Mouse (Mus musculus) stomach, postnatal 0 days (tissue): ENCODE data around the gene Tmem56.

Experiments used
- CTCF ChIP-seq: IDR thresholded peaks from 2 replicates; pipeline ENCODE4 v1.5.1; 2016; ENCODE audit warnings: antibody characterized with exemption, low read depth, mild to moderate bottlenecking, moderate library complexity
- EP300 ChIP-seq: optimal IDR thresholded peaks from 2 replicates; pipeline ENCODE3; 2016; ENCODE audit warnings: antibody characterized with exemption

DNA sequence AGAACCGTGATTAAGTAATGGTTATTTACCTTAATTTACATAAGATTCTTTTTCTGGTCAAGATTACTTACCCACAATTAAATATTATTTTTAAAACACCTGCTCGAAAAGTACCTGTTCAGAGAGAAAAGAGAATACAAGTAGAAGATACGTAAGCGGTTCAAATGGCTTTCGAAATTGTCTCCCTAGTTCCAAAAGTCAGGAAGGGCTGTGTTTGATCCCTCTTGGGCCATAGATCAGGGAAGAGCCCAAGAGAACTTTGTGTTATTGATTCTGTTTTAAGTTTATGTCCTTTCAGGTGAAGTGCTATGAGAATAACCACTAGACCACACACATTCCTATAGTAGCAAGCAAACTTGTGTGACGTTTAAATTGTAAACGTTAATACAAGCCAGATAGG lies 95.4 kb downstream of the Tmem56 start:
- TF ChIP-seq CTCF: no peak
- no peak for TF ChIP-seq EP300
